Mouse (Mus musculus) testis, adult 2 months (tissue): ENCODE data around the gene 1700001K19Rik.

Source experiments
- CTCF ChIP-seq: fragments of 200-500 bp; IDR thresholded peaks from 2 replicates; pipeline ENCODE4 v1.5.1; 2012; ENCODE audit warnings: low read depth, mild to moderate bottlenecking, inconsistent platforms, low read length, moderate library complexity; ENCODE audit not compliant: control insufficient read depth, insufficient read depth, insufficient replicate concordance
- POLR2A ChIP-seq: fragments of 200-500 bp; IDR thresholded peaks from 2 replicates; pipeline ENCODE4 v1.6.1; 2012; ENCODE audit warnings: low read depth, mild to moderate bottlenecking, inconsistent platforms, low read length, moderate library complexity; ENCODE audit not compliant: control insufficient read depth

DNA sequence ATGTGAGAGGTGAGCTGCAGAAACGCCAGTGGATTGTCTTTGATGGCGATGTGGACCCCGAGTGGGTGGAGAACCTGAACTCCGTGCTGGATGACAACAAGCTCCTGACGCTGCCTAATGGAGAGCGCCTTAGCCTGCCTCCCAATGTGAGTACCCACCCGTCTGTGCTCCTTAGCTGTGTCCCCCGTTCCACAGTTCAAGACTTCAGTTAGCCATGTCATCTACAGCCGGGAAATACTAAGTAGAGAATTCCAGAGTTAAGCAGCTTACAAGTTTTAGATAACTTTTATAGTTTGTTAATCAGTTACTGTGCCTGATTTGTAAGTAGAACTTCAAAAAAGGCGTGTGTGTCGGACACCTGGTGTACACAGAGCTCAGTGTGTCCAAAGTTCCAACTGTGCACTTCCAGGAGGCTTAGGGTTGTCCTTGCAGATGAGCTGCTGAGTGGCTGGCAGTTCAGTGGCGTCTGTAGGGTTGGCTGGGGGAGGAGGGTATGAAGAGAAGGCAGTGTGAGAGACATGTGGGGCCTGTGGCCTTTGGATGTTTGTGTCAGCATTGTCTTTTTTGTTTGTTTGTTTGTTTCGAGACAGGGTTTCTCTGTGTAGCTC lies 44.8 kb downstream of the 1700001K19Rik start:
- TF ChIP-seq CTCF (no peak), POLR2A (no peak)
